Mouse (Mus musculus) spleen, adult 2 months (tissue): ENCODE data around the gene Lama5. TPM values are rescaled to one million over a fixed set of nuclear protein-coding genes. Genes with fewer than 3 reads are reported as not detected.

Source experiments
- DNase-seq, 2 experiments: peaks; one replicate each; pipeline versions ENCODE4 v3.0.0 to v3.0.0-alpha.2; 2012 to 2021; ENCODE audit warnings: low spot score in 2 of 2, low read depth in 1 of 2
- H3K27ac ChIP-seq: fragments of 200-500 bp; 2 replicates; pipeline ENCODE4 v1.5.1; 2012; ENCODE audit warnings: low read length, inconsistent platforms; ENCODE audit not compliant: insufficient read depth
- H3K27me3 ChIP-seq: fragments of 200-500 bp; 2 replicates; pipeline ENCODE4 v1.6.1; 2012; ENCODE audit warnings: mild to moderate bottlenecking, moderate library complexity, low read length, inconsistent platforms; ENCODE audit not compliant: control insufficient read depth, insufficient read depth
- H3K36me3 ChIP-seq: fragments of 200-500 bp; 2 replicates; pipeline ENCODE4 v1.6.1; 2012; ENCODE audit warnings: mild to moderate bottlenecking, low read length, inconsistent platforms; ENCODE audit not compliant: control insufficient read depth, insufficient read depth
- H3K4me1 ChIP-seq: fragments of 200-500 bp; 2 replicates; pipeline ENCODE4 v1.6.1; 2011; ENCODE audit warnings: inconsistent platforms; ENCODE audit not compliant: control insufficient read depth, insufficient read depth, insufficient read length
- H3K4me3 ChIP-seq: fragments of 200-500 bp; 2 replicates; pipeline ENCODE4 v1.5.1; 2011; ENCODE audit warnings: mild to moderate bottlenecking, inconsistent platforms; ENCODE audit not compliant: insufficient read depth, insufficient read length; ENCODE audit errors: extremely low read depth
- CTCF ChIP-seq: fragments of 200-500 bp; IDR thresholded peaks from 2 replicates; pipeline ENCODE4 v1.5.1; 2011; ENCODE audit warnings: mild to moderate bottlenecking, inconsistent platforms; ENCODE audit not compliant: insufficient read depth, insufficient read length, insufficient replicate concordance; ENCODE audit errors: extremely low read depth
- POLR2A ChIP-seq: fragments of 200-500 bp; IDR thresholded peaks from 2 replicates; pipeline ENCODE4 v1.6.1; 2011; ENCODE audit warnings: low read depth, low read length, inconsistent platforms
- WGBS: fragments of 180-500 bp; shearing (Covaris S2); methylation state at CpG from one replicate; pipeline ENCODE4 v1.1.7; 2018; 5-methylcytosine and 5-hydroxymethylcytosine counted together
- polyA plus RNA-seq: library from polyadenylated mRNA; depleted of rRNA; stranded (reverse); fragments of >200 nt; gene quantifications from 2 replicates; pipeline ENCODE4 v1.2.3, GENCODE M21; 2012; rRNA removed

Gene Lama5
- polyA plus RNA-seq = 8.4 and 12.2 TPM in 2 replicates

DNA sequence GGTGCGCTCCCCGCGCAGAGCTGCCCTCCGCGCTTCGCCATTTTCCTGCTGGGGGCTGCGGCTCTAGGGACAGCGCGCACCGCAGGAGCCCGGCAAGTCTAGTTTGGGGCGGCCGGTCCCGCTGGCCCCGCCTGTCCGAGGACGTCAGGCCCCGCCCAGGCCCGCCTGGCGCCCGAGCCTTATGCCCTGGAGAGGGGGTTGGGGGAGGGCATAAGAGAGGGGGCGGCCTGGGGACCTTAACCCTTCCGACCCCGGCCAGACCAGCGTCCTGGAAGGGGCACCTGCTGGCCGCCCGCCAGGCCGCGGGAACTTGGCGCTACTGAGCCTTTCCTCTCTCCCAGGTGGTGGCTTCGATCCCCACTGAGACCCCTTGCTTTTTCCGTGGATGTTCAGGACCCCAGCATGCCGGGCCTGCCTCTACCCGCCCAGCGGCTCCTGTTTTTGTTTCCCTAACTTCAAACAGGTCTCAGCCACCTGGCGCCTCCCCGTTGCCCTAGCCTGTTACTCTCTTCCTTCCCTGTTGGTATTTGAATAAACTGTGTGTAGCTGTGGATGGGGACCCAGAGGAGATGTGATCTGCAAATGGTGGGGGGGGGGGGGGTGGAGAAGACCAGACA lies at the start of gene Lama5:
Gene Lama5, minus strand, starts transcription at position 98 of the 617 bp plus-strand sequence.
- peaks cover 5% of the 10 kb centered on the region; the same call in 1 of the 2 replicates for H3K4me1 ChIP-seq
- under 1% methylated on average over 36 of the region's 37 CpGs for WGBS
- peak within 1 kb of the TSS; percentile 38; the same call in 1 of the 2 replicates for H3K4me3 ChIP-seq
- TF ChIP-seq CTCF (no peak), POLR2A (no peak)
- no peaks in the 10 kb centered on the region for H3K36me3 ChIP-seq
- no peak within 1 kb of the TSS for H3K27ac ChIP-seq
- DNase-seq = no peak
- H3K27me3 ChIP-seq = peaks cover 12% of the 10 kb centered on the region

- H3K27ac ChIP-seq = no peak overlapping the region
- no peak overlapping the region for H3K4me3 ChIP-seq
- no peak for DNase-seq
- H3K27me3 ChIP-seq = no peaks in the 10 kb centered on the region
- peaks cover 46% of the 10 kb centered on the region; the same call in 1 of the 2 replicates for H3K4me1 ChIP-seq
- no peak for TF ChIP-seq CTCF
- H3K36me3 ChIP-seq = no peaks in the 10 kb centered on the region
- WGBS = 93% methylated on average over 2 of the region's 2 CpGs
Measured at GRCm38 (mm10) chr2:180274523-180274922, 48.9 kb upstream of the Lama5 start.

DNA sequence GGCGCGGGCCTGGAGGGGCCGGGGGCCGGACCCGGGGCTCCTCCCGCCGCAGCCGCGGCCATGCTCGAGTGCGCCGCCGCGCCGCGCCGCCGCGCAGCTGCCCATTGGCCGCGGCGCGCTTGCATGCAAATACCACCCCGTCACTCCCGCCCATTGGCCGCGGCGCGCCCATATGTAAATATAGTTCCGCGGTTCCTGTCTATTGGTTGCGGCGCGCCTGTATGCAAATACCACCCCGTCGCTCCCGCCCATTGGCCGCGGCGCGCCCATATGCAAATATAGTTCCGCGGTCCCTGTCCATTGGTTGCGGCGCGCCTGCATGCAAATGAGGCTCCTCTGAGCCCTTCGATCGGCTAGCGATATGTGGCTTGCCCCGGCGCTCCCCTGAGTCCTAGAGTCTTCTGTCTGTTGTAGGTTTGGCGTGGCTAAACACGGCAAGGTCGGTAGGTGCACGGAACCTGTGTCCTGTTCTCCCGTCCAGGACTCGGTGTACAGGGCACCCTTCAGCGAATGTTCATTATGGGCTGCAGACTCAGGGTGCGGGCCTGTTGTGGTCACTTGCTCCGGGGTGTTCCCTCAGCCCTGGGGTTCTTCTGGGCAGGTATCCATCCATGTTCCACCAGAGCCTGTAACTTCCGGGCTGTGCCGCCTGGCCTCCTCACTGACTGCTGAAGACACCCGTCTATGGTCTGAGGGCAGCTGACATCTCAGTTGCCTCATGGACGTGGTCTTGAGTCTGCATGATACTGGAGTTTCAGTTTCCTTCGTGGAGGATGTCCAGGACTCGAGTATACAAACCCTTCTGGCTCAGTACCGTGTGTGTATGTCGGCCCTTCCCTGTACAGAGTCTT lies 48.0 kb upstream of the Lama5 start, which contains the start of gene Cables2:
Gene Cables2, minus strand, starts transcription at position 103 of the 851 bp plus-strand sequence.
- 2% methylated on average over 59 of the region's 68 CpGs for WGBS
- Histone ChIP-seq H3K4me1 (peaks cover 46% of the 10 kb centered on the region; the same call in 1 of the 2 replicates), H3K27me3 (no peaks in the 10 kb centered on the region), H3K27ac (peak within 1 kb of the TSS; percentile 76), H3K4me3 (peak within 1 kb of the TSS; percentile 73), H3K36me3 (no peaks in the 10 kb centered on the region)
- TF ChIP-seq CTCF (no peak), POLR2A (peak; percentile 23; the same call in 1 of the 2 replicates)
- peak; percentile 92 to 93 for DNase-seq

DNA sequence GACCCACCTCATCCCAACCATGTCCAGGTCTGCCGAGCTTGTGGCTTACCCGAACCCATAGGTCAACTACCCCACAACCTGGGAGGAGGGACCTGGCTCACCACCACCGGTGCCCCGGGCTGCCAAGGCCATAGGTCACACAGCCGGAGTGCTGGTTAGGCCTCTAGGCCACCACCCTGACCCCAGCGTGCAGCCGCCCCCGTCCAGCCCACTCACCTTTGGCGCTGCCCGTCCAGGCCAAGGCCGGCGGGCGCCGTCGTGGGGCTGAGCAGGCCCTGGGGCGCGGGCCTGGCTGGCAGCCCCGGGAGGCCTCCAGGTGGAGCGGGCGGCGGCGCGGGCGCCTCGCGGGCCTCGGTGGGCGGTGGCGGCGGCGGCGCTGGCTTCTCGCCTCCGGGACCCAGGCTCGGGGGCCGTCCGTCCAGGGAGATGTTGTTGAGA lies 47.2 kb upstream of the Lama5 start:
- WGBS = under 1% methylated on average over 32 of the region's 37 CpGs

GRCm38 (mm10) chr2:180271804-180272395 lies 46.2 kb upstream of the Lama5 start:
- TF ChIP-seq CTCF (no peak), POLR2A (no peak)
- H3K27ac ChIP-seq = no peak overlapping the region
- 91% methylated on average over 5 of the region's 5 CpGs for WGBS
- no peak for DNase-seq
- no peaks in the 10 kb centered on the region for H3K36me3 ChIP-seq
- no peak overlapping the region for H3K4me3 ChIP-seq
- no peaks in the 10 kb centered on the region for H3K27me3 ChIP-seq
- peaks cover 46% of the 10 kb centered on the region; the same call in 1 of the 2 replicates for H3K4me1 ChIP-seq

More for the DNA sequence above, 47.2 kb upstream of the Lama5 start:
- Histone ChIP-seq H3K4me3 (peak overlapping the region; percentile 73), H3K4me1 (peaks cover 46% of the 10 kb centered on the region; the same call in 1 of the 2 replicates), H3K27me3 (no peaks in the 10 kb centered on the region), H3K36me3 (no peaks in the 10 kb centered on the region), H3K27ac (peak overlapping the region; percentile 60)
- TF ChIP-seq CTCF (no peak), POLR2A (no peak)
- no peak for DNase-seq

DNA sequence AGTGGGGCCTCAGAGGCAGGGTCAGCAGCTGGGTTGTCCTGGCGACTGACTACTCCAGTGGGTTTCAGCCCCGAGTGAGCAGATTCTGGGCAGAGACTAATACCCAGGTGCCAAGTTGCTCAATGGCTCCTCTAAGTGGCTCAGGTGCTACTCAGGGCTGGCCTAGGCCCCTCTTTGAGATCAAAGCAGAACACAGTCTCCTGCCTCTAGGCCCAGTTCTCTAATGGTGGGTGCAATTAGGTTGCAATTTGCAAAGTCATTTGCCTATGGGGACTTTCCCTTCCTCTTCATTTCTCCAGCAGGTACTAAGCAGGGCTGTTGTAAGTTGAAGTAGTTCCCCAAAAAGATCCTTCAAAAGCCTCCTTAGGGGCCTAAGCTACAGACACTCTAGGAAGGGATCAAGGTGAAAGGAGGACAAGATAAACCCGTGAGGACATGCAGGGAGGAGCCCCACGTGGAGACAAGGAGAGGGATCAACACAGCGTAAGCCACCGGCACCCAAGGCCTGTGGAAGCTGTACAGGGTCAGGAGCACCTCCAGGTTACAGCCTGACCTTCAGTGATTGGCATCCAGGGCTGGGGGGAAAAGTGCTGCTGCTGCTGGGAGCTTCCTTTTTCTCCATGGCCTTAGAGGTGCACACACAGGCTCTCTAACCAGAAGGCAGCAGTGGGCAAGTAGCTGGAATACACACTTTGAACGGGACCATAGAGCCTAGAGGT lies 45.0 kb upstream of the Lama5 start:
- H3K4me1 ChIP-seq = peaks cover 37% of the 10 kb centered on the region; the same call in 1 of the 2 replicates
- 51% methylated on average over 7 of the region's 7 CpGs for WGBS
- H3K27me3 ChIP-seq = no peaks in the 10 kb centered on the region
- no peaks in the 10 kb centered on the region for H3K36me3 ChIP-seq
- no peak overlapping the region for H3K4me3 ChIP-seq
- DNase-seq = peak in 1 of 2 experiments; percentile 46
- peak overlapping the region; percentile 63 for H3K27ac ChIP-seq
- TF ChIP-seq CTCF (no peak), POLR2A (no peak)
